Mouse (Mus musculus): ENCODE results near the gene Zic1. TPM values are rescaled to one million over a fixed set of nuclear protein-coding genes. Genes with fewer than 3 reads are reported as not detected.

The Zic1 gene
- total RNA-seq (2021) = not detected
- long read RNA-seq, experiment 1 = 0 reads
- long read RNA-seq, experiment 2 = 0 reads

DNA sequence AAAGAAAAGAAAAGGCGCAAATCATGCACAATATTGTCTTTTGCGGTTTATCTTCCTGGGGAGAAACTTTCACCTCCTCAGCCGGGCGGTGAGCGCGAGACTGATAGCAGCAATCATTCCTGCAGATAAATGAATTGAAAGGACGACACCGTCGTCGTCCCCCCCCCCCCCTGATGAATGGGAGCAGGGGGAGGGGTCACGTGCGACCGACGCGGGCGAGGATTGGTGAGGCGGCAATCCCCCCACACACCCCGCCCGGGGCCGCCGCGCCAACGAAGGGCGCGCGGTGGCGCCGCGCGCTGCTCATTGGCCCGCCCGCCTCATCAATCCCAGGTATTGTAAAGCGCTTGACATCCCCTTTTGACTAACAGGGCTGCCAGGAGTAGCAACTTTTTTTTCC, at the start of gene Zic1:
Gene Zic1, minus strand, starts transcription at position 147 of the 400 bp plus-strand sequence.
- no peak for DNase-seq

DNA sequence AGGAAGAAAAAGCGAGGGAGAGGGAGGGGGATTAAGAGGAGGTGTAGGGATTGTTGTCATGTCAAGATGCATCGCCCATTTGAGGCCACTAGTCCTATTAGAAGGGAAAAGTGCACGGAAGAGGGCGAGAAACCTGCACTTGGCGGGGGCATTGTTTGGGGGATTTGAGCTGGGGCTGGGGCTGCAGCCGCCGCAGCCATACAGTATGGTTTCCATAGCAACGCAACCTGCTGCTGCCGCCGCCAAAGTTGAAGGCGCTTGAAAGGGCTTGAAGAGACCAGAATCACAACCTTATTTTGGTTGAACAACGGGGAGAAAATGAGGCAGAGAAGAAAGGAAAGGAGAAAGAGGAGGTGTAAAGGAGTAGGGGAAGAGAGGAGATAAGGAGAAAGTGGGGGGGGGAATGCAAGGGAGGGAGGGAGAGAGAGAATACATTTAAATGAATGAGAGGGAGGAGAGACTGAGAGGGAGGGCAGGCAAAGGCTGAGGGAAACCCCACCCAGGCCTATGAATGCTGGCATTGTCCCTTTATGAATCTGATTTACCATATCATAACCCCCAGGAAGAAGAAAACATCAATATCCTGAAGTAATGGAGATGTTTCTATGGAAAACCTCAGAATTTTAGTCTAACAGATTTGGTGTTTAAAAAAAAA, 48.5 kb upstream of the Zic1 start:
- DNase-seq = no peak

- no peak for DNase-seq
Measured at GRCm38 (mm10) chr9:91409771-91410170, 44.2 kb upstream of the Zic1 start.

DNA sequence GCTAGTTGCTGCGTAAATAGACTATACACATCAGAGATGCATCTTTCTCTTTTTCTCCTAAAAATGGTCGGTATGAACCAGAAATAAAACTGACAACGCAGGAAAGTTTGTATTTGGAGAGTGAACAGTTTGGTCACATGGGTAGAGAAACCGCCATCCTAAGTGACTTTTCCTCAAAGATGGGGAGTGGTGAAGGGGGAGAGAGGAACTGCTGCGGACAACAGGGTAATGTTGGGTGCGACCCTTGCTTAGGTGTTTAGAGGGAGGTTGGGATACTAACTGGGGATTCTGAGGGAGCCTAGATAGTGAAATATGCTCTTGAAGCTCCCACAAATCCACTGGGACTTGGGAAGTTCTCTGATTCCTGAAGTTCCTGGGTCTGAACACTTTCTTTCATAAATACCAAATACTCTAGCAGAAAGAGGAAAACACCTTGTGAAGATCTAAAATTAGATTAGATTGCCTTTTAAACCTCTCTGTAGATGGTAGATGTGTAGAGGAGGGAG, 40.7 kb upstream of the Zic1 start:
- DNase-seq = no peak

- no peak for DNase-seq
Measured at GRCm38 (mm10) chr9:91405753-91406178, 40.2 kb upstream of the Zic1 start.

GRCm38 (mm10) chr9:91404905-91405752, 39.5 kb upstream of the Zic1 start:
- no peak for DNase-seq

DNA sequence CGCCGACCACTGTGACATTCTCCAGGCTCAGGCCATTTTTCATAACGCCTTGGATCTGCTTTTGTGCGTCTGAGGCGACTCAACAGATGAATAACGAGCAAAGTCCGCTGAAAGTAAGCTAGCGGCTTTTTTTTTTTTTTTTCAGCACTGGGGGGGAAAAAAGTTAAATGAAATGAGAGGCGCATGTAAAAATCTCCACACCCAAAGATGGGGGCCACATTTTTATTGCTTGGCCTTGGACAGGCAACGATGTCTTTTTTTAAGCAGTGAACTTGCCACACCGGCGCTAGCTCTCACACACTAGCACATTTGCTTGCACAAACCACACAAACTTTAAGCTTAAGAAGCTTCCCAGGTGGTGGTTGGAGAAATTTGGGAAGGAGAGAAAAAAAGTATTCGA, 38.6 kb upstream of the Zic1 start:
- no peak for DNase-seq

DNA sequence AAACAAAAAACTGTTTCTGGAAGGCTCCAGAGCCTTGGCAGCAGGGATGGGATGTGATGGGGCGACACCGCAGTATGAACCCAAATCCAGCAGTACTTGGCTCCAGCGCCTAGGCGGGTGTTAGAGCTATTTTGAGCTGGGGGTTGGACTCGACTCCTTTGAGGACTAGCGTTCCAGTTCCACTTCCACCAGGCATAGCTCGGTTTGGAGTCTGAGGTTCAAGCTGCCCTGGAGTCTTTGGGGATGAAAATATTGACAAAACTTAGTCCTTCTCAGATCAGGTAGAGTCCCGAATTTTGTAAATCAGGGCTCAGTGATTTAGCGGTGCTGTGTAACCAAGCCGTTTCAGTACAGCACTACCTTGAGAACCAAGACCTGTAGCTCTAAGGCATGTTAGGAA, 35.9 kb upstream of the Zic1 start:
- DNase-seq = no peak

GRCm38 (mm10) chr9:91400482-91401093, 35.0 kb upstream of the Zic1 start:
- no peak for DNase-seq

DNA sequence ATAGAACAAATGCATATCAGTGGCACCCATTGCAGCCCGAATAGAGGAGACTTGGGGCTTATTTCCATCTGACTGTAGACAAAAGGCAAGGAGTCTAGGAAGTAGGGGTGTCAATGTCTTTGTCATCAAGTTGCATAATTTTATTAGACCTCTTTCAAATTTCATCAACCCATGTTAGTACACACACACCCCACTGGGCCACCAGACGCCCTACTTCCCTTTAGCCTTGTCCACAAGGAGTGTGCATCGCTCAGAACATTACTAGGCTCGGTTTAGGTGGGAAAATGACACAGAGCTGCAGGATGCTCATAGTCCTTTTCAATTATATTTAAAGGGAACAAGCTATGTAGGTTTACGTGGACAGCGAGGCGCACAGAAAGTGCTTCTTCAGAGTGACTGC, 34.4 kb upstream of the Zic1 start:
- DNase-seq = no peak

DNA sequence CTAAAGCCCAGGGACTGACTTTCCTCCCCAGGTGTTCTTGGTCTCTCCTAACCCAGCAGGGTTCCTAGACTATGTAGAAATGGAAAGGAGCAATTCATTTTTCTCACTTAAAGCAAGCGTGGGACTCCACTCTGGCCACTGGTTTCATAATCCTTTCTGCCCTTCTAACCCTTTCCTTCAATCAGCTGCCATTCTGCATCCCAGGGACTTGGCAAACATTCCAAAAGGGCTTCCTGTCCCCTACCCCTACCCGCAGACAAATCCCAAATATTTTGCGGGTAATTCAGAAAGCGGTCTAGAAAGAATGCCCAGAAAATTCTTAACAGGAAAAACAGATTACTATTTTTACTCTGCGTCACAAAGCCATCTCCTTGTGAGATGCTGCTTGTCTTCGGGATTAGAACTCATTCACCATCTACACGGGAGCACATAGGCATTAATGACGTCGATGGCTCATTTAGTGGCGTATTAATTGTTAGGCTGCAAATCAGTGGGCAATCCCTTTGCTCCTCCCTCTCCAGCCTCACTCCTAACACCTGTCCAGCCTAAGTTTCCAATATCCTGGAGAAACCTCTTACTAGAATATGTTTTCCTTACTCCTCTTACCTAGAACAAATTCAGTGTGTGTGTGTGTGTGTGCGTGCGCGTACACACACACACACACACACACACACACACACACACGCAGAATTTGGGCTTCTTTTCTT, 29.6 kb upstream of the Zic1 start:
- DNase-seq = no peak

DNA sequence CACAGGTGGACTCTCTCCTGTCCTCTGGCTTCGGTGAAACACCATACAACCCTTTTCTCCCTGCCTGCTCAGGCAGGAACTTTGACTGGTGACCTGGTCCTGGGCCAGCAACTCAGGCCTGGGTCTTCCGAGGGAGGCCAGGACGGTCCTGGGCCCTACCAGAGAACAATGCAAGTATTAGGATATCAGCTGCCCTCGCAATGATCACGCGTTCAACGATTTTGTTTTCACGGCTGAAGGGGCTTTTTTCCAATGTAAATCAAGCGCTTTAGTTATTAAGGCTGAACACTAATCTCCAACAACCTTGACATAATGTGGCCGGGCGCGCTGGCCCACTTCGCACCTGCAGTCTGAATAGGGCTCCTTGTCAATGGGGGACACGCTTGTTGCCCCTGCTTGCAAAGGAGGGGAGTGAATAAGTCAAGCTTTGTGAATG, 28.6 kb upstream of the Zic1 start:
- DNase-seq = no peak

DNA sequence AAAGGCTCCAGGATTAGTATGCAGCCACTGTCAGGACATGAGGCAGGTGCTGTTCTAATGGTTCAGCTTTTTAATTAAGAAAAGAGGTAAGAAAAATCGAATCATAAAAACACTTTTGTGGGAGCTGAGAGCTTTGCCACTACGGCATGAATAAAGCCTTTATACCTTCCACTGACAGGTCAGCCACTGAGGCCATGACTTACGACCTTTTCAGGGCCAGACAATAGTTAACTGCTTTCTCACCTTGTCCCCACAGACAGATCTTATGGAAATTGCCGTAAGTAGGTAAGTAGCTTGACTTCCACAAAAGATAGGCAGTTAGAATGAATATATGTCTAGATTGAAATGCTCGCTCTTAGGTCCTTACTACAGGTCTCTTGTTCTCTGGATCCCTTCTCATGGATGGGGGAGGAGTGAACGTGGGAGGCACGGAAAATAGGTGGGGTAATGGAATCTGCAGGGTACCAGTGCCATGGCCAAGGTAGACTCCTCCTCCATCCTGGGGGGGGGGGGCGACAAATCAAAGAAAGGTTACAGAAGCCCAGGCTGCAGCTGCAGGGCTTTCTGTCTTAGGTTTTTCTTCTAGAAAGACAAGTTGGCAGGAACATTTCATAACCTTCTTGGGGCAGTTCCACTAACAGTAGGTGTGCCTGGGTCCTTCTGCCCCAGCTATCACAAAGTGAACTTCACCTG, 27.9 kb upstream of the Zic1 start:
- no peak for DNase-seq

- DNase-seq = no peak
Measured at GRCm38 (mm10) chr9:91388173-91388572, 22.6 kb upstream of the Zic1 start.

DNA sequence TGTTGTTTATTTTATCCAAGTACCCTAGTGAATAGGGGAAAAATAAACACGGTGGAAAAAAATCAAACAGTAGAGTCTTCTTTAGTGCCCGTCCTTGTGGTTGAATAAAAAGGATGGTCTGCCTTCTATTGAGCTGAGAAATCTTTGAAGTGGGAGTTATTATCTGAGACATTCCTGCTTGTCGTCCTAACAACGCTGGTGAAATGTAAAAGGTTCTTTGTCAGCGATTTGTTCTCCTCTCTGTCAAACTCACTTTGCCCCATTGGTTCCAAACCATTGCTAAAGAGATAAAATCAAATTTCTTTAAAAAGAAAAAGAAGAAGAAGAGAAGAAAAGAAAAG, 22.1 kb upstream of the Zic1 start:
- no peak for DNase-seq

DNA sequence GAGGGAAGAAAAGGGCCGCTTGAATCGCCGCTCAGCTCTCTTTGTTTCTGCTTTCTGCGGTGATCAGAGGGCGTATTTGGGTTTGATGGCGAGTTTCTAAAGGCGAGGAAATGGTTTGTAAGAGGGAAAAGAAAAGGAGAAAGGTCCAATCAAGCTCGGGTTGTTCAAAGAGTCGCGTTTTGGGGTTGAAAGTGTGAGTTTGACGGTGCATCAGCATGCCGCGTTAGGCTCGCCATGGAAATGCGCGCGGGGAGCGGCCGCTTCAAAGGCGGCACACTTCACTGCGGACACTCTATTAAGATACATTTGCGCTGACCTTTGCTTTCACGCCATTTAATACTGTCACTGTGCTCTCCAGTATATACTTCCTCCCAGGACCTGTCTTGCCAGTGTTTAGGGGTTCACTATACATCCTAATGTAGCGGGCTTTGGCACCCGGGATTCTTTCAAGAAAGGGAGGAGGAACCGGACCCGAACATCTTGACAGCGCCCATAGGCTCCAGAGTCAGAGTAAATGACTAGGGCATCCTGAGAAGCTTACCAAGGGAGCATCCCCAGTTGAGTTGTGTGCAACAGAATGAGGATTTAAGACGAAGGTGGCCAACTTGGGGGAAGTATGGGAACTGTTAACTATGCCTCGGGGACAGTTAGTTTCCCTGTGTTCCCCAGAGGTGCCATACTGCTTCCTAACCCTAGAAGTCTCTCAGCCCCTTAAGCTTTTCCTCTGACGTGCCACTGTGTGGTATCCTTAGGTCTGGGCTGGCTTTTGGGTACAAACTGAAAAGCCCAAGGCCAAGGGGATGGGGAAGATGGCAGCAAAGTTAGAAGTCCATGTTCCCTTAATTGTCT, 21.5 kb upstream of the Zic1 start:
- DNase-seq = no peak

GRCm38 (mm10) chr9:91386502-91386890, 20.9 kb upstream of the Zic1 start:
- DNase-seq = no peak

GRCm38 (mm10) chr9:91385561-91386430, 20.2 kb upstream of the Zic1 start:
- DNase-seq = no peak

- DNase-seq = no peak
Measured at GRCm38 (mm10) chr9:91384693-91385560, 19.3 kb upstream of the Zic1 start.

Data from heart, adult 18-20 months (tissue).